Mouse (Mus musculus): ENCODE results near the gene 6030458C11Rik.
A peak's percentile ranks its signal among the peaks of the same experiment; 100 is the strongest.
"Not testable (repeated sequence)": the region's sequence is repeated elsewhere in the genome, so short reads cannot be mapped to it uniquely, and the experiment has no call there.

The 6030458C11Rik gene

GRCm38 (mm10) chr15:12822416-12823395 is 1.7 kb downstream of the 6030458C11Rik start:
- peak; percentile 19 for DNase-seq (ENCODE audit: extremely low read depth, low read depth)

- no peak for DNase-seq (ENCODE audit: extremely low read depth, low read depth)
Observed at GRCm38 (mm10) chr15:12817592-12817991, 6.9 kb downstream of the 6030458C11Rik start.

GRCm38 (mm10) chr15:12812646-12813045 is 11.8 kb downstream of the 6030458C11Rik start:
- DNase-seq (ENCODE audit: extremely low read depth, low read depth), result no peak

- DNase-seq (ENCODE audit: extremely low read depth, low read depth), result peak; percentile 26
Observed at GRCm38 (mm10) chr15:12809305-12809704, 15.1 kb downstream of the 6030458C11Rik start.

GRCm38 (mm10) chr15:12807088-12807487 is 17.4 kb downstream of the 6030458C11Rik start:
- DNase-seq (ENCODE audit: extremely low read depth, low read depth), result no peak

GRCm38 (mm10) chr15:12805071-12805470 is 19.4 kb downstream of the 6030458C11Rik start:
- no peak for DNase-seq (ENCODE audit: extremely low read depth, low read depth)

GRCm38 (mm10) chr15:12801142-12801506 is 23.3 kb downstream of the 6030458C11Rik start:
- DNase-seq (ENCODE audit: extremely low read depth, low read depth), result not testable (repeated sequence)

GRCm38 (mm10) chr15:12800405-12801141 is 23.9 kb downstream of the 6030458C11Rik start:
- DNase-seq (ENCODE audit: extremely low read depth, low read depth), result no peak

- DNase-seq (ENCODE audit: extremely low read depth, low read depth), result no peak
Observed at GRCm38 (mm10) chr15:12798043-12798442, 26.4 kb downstream of the 6030458C11Rik start.

- DNase-seq (ENCODE audit: extremely low read depth, low read depth), result no peak
Observed at GRCm38 (mm10) chr15:12795909-12796470, 28.5 kb downstream of the 6030458C11Rik start.

- peak; percentile 81 for DNase-seq (ENCODE audit: extremely low read depth, low read depth)
Observed at GRCm38 (mm10) chr15:12795457-12795894, 29.0 kb downstream of the 6030458C11Rik start.

- no peak for DNase-seq (ENCODE audit: extremely low read depth, low read depth)
Observed at GRCm38 (mm10) chr15:12794311-12794710, 30.1 kb downstream of the 6030458C11Rik start.

- no peak for DNase-seq (ENCODE audit: extremely low read depth, low read depth)
Observed at GRCm38 (mm10) chr15:12789406-12789867, 35.0 kb downstream of the 6030458C11Rik start.

- no peak for DNase-seq (ENCODE audit: extremely low read depth, low read depth)
Observed at GRCm38 (mm10) chr15:12788536-12788935, 35.9 kb downstream of the 6030458C11Rik start.

- DNase-seq (ENCODE audit: extremely low read depth, low read depth), result no peak
Observed at GRCm38 (mm10) chr15:12781729-12782326, 42.6 kb downstream of the 6030458C11Rik start.

- no peak for DNase-seq (ENCODE audit: extremely low read depth, low read depth)
Observed at GRCm38 (mm10) chr15:12781296-12781695, 43.2 kb downstream of the 6030458C11Rik start.

- no peak for DNase-seq (ENCODE audit: extremely low read depth, low read depth)
Observed at GRCm38 (mm10) chr15:12774149-12774753, 50.2 kb downstream of the 6030458C11Rik start.

- no peak for DNase-seq (ENCODE audit: extremely low read depth, low read depth)
Observed at GRCm38 (mm10) chr15:12770958-12771357, 53.5 kb downstream of the 6030458C11Rik start.

- DNase-seq (ENCODE audit: extremely low read depth, low read depth), result no peak
Observed at GRCm38 (mm10) chr15:12766848-12767247, 57.6 kb downstream of the 6030458C11Rik start.

- DNase-seq (ENCODE audit: extremely low read depth, low read depth), result no peak
Observed at GRCm38 (mm10) chr15:12763147-12763546, 61.3 kb downstream of the 6030458C11Rik start.
